Mouse (Mus musculus) limb, embryonic 12.5 days (tissue): ENCODE results near the gene Selenof. TPM values are rescaled to one million over a fixed set of nuclear protein-coding genes. Genes with fewer than 3 reads are reported as not detected.

Source experiments
- ATAC-seq: fragments of 200-750 bp; cut with Nextera tagmentation; 2 replicates; pipeline ENCODE4 v1.8.0; 2017; ENCODE audit warnings: low read depth, moderate TSS enrichment; ENCODE audit not compliant: insufficient number of reproducible peaks, insufficient read depth, low FRiP score, low TSS enrichment
- H3K27ac ChIP-seq: fragments of 300-500 bp; sonication (generic); 2 replicates; pipeline ENCODE4 v1.5.1; 2016; ENCODE audit warnings: mild to moderate bottlenecking, moderate library complexity
- H3K27me3 ChIP-seq: fragments of 300-500 bp; sonication (generic); 2 replicates; pipeline ENCODE4 v1.6.1; 2016; ENCODE audit warnings: mild to moderate bottlenecking, moderate library complexity
- H3K36me3 ChIP-seq: fragments of 300-500 bp; sonication (generic); 2 replicates; pipeline ENCODE4 v1.6.1; 2016; ENCODE audit warnings: mild to moderate bottlenecking, moderate library complexity
- H3K4me1 ChIP-seq: fragments of 300-500 bp; sonication (generic); replicated peaks from 2 replicates; pipeline ENCODE4 v1.6.1; 2016
- H3K4me2 ChIP-seq: fragments of 300-500 bp; sonication (generic); 2 replicates; pipeline ENCODE4 v1.6.1; 2016; ENCODE audit warnings: mild to moderate bottlenecking, moderate library complexity
- H3K4me3 ChIP-seq: fragments of 300-500 bp; sonication (generic); replicated peaks from 2 replicates; pipeline ENCODE4 v1.5.1; 2016; ENCODE audit warnings: mild to moderate bottlenecking
- H3K9ac ChIP-seq: fragments of 300-500 bp; sonication (generic); replicated peaks from 2 replicates; pipeline ENCODE4 v1.6.1; 2016; ENCODE audit warnings: mild to moderate bottlenecking, moderate library complexity
- H3K9me3 ChIP-seq: fragments of 300-500 bp; sonication (generic); 2 replicates; pipeline ENCODE4 v1.6.1; 2016; ENCODE audit warnings: mild to moderate bottlenecking, moderate library complexity
- WGBS: fragments of 180-500 bp; shearing (Covaris S2); methylation state at CpG from one replicate; pipeline ENCODE4 v1.1.7; 2016; 5-methylcytosine and 5-hydroxymethylcytosine counted together
- polyA plus RNA-seq: library from polyadenylated mRNA; unstranded; fragments of >200 nt; fragmentation: Nextera tagmentation; extraction: Ambion mirVana; gene quantifications from 2 replicates; pipeline ENCODE4 v1.2.1, GENCODE M21; 2016

Selenof gene
- polyA plus RNA-seq, 1 experiment from 2014 or later, result 491 TPM

DNA sequence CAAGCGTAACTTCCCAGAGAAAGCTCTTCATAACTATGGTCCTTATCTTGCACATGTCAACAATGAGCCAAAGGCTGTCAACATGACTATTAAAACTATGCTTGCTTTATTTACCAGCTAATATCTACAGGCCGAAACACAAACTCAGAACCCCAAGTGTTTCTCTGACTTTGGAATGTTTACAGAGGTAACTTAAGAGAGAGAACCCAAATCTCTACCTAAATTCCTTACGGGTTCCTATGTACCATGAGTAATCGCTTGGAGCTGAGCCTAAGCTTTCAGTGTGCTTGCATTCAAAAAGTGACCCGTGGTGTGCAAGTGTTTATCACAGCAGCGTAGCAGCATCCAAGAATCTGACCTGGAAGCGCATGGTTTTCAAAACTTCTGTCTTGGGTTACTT lies 4.9 kb upstream of the Selenof start:
- H3K36me3 ChIP-seq, result no peaks in the 10 kb centered on the region
- peaks cover 7% of the 10 kb centered on the region for H3K4me1 ChIP-seq
- H3K4me3 ChIP-seq, result no peak overlapping the region
- 91% methylated on average over 7 of the region's 7 CpGs for whole genome bisulfite sequencing
- no peak for ATAC-seq
- no peak overlapping the region for H3K9ac ChIP-seq
- no peak overlapping the region for H3K27ac ChIP-seq
- H3K9me3 ChIP-seq, result no peaks in the 10 kb centered on the region
- no peaks in the 10 kb centered on the region for H3K27me3 ChIP-seq
- H3K4me2 ChIP-seq, result no peak overlapping the region

DNA sequence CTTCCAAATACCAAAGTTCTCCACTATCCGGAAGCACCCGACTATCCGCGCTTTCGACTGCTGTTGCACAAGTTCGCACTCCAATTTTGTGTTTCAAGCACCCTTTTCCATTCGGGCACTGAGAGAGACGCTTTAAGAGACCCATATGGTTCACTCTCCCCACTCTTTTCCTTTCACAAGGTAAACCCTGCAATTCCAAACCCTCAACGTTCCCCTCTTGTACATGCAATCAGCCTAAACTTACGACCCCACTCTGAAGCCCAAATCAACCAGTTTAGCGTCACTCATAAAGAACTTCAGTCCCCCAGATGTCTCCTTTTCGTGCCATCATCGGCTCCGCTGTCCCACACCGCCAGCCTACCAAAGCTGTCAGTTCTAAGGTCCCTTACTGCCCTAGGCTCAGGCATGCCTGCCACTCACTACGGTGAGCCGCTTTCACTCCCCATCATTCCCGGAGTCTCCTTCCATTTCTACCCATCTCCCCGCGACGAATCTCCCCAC lies 1.2 kb upstream of the Selenof start:
- H3K4me1 ChIP-seq, result peaks cover 21% of the 10 kb centered on the region
- no peaks in the 10 kb centered on the region for H3K27me3 ChIP-seq
- under 1% methylated on average over 21 of the region's 21 CpGs for WGBS
- no peak for ATAC-seq
- peak overlapping the region; percentile 86; the same call in 1 of the 2 replicates for H3K27ac ChIP-seq
- peak overlapping the region; percentile 91 for H3K4me2 ChIP-seq
- H3K4me3 ChIP-seq, result peak overlapping the region; percentile 82
- H3K9me3 ChIP-seq, result no peaks in the 10 kb centered on the region
- H3K36me3 ChIP-seq, result peaks cover 12% of the 10 kb centered on the region
- H3K9ac ChIP-seq, result peak overlapping the region; percentile 84

DNA sequence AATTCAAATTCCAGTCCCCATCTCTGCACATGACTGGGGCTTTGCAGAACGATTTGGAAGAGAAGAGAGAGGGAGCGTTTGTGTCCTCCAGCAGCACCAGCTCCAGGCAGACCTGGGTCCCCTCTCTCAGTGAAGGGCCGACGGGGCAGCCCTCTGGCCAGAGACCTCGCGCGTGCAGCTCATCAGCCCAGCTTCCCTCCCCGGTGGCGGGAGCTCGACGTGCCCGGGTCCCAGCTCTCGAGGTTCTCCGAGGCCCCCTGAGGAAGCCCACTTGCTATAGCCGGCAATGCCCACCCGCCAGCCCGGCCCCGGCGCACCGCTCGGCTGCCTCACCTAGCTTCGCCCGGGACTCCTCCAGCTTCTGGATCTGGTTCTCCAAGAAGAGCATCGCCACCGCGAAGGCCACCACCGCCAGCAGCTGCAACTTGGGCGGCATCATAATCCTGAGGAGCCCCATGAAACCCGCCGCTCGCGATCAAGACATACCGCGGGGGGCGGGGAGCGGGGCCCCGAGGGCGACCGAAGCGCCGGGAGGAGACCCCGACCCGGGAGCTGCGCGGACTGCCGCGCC lies 618 bp upstream of the Selenof start:
- peak overlapping the region; percentile 91 for H3K4me2 ChIP-seq
- no peaks in the 10 kb centered on the region for H3K9me3 ChIP-seq
- peaks cover 18% of the 10 kb centered on the region for H3K36me3 ChIP-seq
- H3K4me3 ChIP-seq, result peak overlapping the region; percentile 82
- ATAC-seq, result peak; percentile 2; the same call in 1 of the 2 replicates
- H3K4me1 ChIP-seq, result peaks cover 21% of the 10 kb centered on the region
- H3K27ac ChIP-seq, result peak overlapping the region; percentile 86
- 0% methylated on average over 47 of the region's 47 CpGs for WGBS
- H3K9ac ChIP-seq, result peak overlapping the region; percentile 84
- no peaks in the 10 kb centered on the region for H3K27me3 ChIP-seq

DNA sequence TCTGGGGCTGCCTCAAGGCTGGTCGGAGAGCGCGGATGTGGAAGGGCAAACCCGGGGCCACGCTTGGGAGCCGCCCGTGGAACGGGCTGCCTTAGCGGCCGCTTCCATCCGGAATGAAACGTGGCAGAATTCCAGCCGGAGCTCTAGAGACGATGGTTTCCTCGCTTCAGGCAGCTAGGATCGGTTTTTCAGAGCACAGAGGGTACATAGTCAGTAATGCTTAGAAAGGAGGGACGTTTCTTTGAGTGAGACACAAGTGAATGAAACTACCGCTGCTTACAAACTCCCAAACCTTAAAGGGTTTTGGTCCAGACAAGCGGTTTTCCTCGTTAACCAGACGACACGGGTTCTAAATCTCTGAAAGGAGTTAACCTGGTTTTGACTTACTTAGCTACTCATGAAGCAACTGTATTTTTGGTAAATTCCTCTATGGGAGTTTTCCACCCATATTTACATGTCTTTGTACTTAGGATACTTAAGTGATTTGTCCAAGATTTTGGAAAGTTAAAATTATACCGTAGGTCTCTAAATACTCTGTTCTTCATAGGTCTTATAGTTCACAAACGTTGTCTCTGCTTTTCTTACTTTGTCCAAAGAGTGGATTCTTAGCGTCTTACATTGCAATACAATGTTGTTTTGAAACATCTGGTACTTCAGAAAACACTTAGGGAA lies 848 bp downstream of the Selenof start:
- peaks cover 30% of the 10 kb centered on the region for H3K36me3 ChIP-seq
- peaks cover 21% of the 10 kb centered on the region for H3K4me1 ChIP-seq
- peak overlapping the region; percentile 62 for H3K4me2 ChIP-seq
- no peak for ATAC-seq
- H3K27ac ChIP-seq, result peak overlapping the region; percentile 92
- peak overlapping the region; percentile 82 for H3K4me3 ChIP-seq
- no peaks in the 10 kb centered on the region for H3K27me3 ChIP-seq
- WGBS, result 2% methylated on average over 25 of the region's 25 CpGs
- peak overlapping the region; percentile 88 for H3K9ac ChIP-seq
- no peaks in the 10 kb centered on the region for H3K9me3 ChIP-seq

DNA sequence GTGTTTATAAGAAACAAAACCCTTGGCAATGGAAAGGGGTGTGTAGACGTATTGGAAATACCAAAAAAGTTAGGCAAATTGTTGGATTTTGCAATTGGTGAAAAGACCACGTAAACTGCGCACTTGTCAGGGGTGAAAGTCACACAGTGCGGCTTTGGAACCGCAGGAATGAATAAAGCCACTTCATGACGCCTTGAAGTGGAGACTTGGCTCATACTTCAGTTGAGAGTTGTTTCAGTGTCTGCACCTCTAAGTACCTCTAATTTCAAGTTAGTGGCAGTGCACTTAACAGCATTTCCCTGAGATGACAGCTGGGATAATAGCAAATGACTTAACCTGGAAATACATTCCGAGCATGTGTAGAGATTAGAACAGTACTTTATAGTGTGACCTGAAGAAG lies 4.2 kb downstream of the Selenof start:
- no peak overlapping the region for H3K4me3 ChIP-seq
- peaks cover 27% of the 10 kb centered on the region for H3K4me1 ChIP-seq
- no peaks in the 10 kb centered on the region for H3K27me3 ChIP-seq
- no peak overlapping the region for H3K27ac ChIP-seq
- ATAC-seq, result no peak
- no peak overlapping the region for H3K4me2 ChIP-seq
- 94% methylated on average over 7 of the region's 7 CpGs for WGBS
- H3K9ac ChIP-seq, result no peak overlapping the region
- H3K9me3 ChIP-seq, result no peaks in the 10 kb centered on the region
- H3K36me3 ChIP-seq, result peaks cover 46% of the 10 kb centered on the region

DNA sequence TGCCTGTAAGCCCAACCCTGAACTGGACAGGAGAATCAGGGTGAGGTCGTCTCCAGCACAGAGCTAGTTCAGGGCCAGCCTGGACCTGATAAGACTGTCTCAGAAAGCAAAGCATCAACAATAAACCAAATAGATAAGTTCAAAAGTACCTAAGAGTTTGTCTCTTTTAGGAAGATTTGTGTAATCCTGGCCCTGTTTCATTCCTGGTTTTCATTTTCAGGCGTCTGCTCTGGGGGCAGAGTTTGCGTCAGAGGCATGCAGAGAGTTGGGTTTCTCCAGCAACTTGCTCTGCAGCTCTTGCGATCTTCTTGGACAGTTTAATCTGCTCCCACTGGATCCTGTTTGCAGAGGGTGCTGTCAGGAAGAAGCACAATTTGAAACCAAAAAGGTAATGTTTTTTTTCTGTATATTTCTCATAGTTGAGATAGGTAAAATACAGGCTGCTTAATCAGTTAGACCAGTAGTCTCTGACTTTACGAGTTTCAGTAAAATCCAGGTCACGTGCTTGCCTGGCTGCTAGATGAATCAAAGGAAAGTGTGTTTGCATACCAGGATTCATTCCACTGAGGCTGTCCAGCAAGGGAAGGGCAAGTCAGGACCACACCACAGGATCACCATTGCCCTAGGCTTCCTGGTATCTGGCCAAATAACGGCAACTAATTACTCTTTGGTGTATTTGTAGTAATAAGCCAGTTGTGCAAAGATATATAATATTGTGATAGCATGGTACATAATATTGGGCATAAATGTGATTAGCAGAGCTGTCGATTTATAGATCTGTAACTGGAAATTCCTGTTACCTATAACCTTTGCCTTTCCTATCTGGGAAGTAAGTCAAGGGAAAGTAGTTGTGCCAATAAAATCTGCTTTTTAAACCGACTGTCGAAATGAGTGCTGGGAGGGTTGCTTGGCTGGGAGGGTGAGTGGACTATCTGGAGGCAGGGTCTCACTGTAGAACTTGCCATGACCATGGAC lies 7.5 kb downstream of the Selenof start:
- Histone ChIP-seq H3K4me1 (peaks cover 16% of the 10 kb centered on the region), H3K9ac (no peak overlapping the region), H3K4me3 (no peak overlapping the region), H3K27me3 (no peaks in the 10 kb centered on the region), H3K4me2 (0 out of 2 replicates have a peak overlapping the region, but pooled peaks have one; percentile 4), H3K27ac (peak overlapping the region; percentile 50; the same call in 1 of the 2 replicates), H3K36me3 (peaks cover 70% of the 10 kb centered on the region), H3K9me3 (no peaks in the 10 kb centered on the region)
- 56% methylated on average over 10 of the region's 10 CpGs for WGBS
- ATAC-seq, result no peak

DNA sequence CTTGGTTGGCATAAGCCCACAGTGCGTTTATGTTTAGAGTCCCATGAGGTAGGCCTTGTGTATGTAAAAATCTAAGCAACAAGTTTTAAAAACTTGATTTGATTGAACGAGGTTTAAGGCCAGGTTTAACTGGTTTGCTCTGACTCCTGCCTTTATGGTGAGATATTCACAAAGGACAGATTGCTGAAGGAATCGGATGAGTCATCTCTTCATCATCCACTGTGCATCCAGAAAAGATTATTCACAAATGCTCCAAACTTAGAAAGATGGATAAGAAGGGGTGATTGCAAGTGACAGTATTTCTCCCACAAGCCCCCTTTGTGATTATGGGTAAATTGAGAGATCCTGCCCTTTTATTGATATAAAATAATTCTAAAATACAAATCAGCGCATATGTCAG lies 8.8 kb downstream of the Selenof start:
- no peak for ATAC-seq
- peaks cover 13% of the 10 kb centered on the region for H3K4me1 ChIP-seq
- H3K9me3 ChIP-seq, result no peaks in the 10 kb centered on the region
- no peak overlapping the region for H3K4me3 ChIP-seq
- no peak overlapping the region for H3K27ac ChIP-seq
- no peaks in the 10 kb centered on the region for H3K27me3 ChIP-seq
- H3K36me3 ChIP-seq, result peaks cover 67% of the 10 kb centered on the region
- 93% methylated on average over 4 of the region's 4 CpGs for WGBS
- H3K4me2 ChIP-seq, result no peak overlapping the region
- H3K9ac ChIP-seq, result no peak overlapping the region

DNA sequence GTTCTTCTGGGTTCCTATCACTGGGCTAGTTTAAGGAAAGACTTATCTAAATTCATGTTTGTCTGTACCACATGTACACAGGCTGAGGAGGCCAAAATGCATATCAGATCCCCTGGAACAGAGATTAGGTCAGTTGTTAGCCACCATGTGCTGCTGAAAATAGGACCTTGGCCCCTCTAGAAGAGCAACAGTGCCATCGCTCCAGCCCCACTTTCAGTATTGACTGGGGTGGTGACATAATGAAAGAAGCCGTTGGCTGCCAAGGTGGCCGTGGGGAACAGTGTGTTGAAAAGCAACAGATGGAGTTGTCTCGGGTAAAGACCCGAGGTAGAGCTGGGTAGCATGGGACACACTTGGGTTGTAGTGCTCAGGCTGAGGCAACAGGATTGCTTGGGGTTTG lies 9.7 kb downstream of the Selenof start:
- Histone ChIP-seq H3K4me1 (peaks cover 13% of the 10 kb centered on the region), H3K27me3 (no peaks in the 10 kb centered on the region), H3K4me2 (no peak overlapping the region), H3K4me3 (no peak overlapping the region), H3K27ac (no peak overlapping the region), H3K9me3 (no peaks in the 10 kb centered on the region), H3K9ac (no peak overlapping the region), H3K36me3 (peaks cover 58% of the 10 kb centered on the region)
- 93% methylated on average over 5 of the region's 5 CpGs for WGBS
- no peak for ATAC-seq

DNA sequence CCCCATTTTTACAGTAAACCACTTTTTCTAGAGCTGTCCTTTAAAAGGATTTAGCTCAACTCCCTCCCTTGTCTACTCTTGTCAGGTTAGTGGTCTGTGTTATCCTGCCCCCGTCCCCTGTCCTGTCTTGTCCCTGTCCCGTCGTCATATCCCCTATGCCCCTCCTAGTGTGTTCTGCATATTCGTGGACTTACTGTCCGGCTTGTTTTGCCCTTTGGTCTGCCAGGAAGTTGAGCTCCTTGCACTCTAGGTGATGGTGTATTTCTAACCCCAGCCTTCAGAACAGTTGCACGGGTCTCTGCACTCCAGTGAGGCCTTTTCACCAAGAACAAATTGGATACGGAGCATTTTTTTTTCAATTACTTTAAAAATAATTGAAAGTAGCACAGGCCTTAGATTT lies 10.2 kb downstream of the Selenof start:
- H3K4me3 ChIP-seq, result no peak overlapping the region
- H3K4me1 ChIP-seq, result peaks cover 13% of the 10 kb centered on the region
- peaks cover 58% of the 10 kb centered on the region for H3K36me3 ChIP-seq
- no peaks in the 10 kb centered on the region for H3K27me3 ChIP-seq
- no peak overlapping the region for H3K4me2 ChIP-seq
- no peak for ATAC-seq
- H3K27ac ChIP-seq, result no peak overlapping the region
- no peak overlapping the region for H3K9ac ChIP-seq
- H3K9me3 ChIP-seq, result no peaks in the 10 kb centered on the region
- 86% methylated on average over 7 of the region's 7 CpGs for WGBS

DNA sequence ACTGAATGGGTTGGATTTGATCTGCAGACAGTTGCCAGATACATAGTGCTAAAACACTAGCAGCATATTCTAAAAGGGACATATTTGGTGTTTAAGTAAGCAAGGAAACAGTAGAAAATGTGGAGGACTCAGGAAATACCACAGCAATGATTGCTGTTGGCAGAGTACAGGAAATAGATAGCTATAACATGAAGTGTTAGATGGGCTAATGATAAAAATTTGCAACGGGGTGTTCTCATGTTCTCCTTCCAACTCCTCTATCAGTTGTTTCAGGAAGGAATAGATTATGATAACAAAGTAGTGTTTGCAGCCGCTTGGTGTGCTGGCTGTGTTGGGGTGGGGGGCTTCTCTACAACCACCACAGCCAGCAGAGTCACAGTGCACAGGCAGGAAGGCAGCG lies 11.7 kb downstream of the Selenof start:
- H3K4me1 ChIP-seq, result peaks cover 11% of the 10 kb centered on the region
- H3K4me3 ChIP-seq, result no peak overlapping the region
- 92% methylated on average over 3 of the region's 3 CpGs for WGBS
- no peak overlapping the region for H3K4me2 ChIP-seq
- no peaks in the 10 kb centered on the region for H3K27me3 ChIP-seq
- ATAC-seq, result no peak
- H3K9me3 ChIP-seq, result no peaks in the 10 kb centered on the region
- H3K36me3 ChIP-seq, result peaks cover 63% of the 10 kb centered on the region
- H3K9ac ChIP-seq, result no peak overlapping the region
- H3K27ac ChIP-seq, result no peak overlapping the region

DNA sequence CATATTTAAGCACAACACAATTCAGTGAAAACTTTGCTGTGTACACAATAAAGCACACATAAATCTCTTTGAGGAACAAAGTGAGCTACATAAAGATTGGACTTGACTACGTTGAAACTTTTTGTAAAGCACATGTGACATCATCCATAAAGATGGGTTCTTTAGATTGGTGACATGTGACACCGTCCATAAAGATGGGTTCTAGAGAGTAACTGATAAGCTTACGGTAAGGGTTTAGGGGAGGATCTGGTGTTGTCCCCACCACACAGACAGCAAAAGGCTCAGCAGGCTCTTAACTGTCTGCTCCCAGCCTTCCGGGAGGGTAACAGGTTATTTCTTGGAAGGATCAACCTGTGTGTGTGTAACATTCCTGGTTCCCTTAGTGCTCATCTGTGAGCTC lies 12.2 kb downstream of the Selenof start:
- WGBS, result 93% methylated on average over 4 of the region's 4 CpGs
- no peak overlapping the region for H3K27ac ChIP-seq
- no peak overlapping the region for H3K4me3 ChIP-seq
- no peaks in the 10 kb centered on the region for H3K9me3 ChIP-seq
- ATAC-seq, result no peak
- H3K9ac ChIP-seq, result no peak overlapping the region
- no peaks in the 10 kb centered on the region for H3K27me3 ChIP-seq
- no peak overlapping the region for H3K4me2 ChIP-seq
- H3K36me3 ChIP-seq, result peaks cover 68% of the 10 kb centered on the region
- peaks cover 6% of the 10 kb centered on the region for H3K4me1 ChIP-seq
